Mouse (Mus musculus): ENCODE results near the gene Arsj. TPM values are rescaled to one million over a fixed set of nuclear protein-coding genes. Genes with fewer than 3 reads are reported as not detected.

Arsj gene
- polyA plus RNA-seq, 1 experiment from 2014 or later = 0.43 TPM

DNA sequence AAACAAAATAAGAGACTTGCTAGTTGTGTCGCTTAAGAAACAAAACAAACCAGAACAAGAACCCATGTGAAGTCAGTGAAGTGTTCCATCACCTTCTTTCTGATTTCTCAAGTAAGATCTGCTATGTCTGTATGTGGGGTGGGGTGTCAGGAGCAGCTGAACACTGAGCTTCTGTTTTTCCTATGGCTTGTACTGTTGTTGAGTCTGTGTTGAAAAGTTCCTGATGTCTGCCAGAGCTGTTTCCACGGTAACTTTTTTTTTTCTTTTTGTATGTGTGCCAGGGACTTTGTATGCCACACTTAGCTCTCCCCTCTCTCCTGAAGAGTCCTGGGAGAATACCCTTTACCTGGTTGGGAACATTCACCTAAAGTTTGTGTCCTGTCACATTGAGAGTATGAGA lies 34.0 kb downstream of the Arsj start:
- 61% methylated on average over 2 of the region's 2 CpGs for WGBS
- Histone ChIP-seq H3K4me1 (replicated peaks; ENCODE audit: control insufficient read depth, insufficient read depth, low read length) (no peaks in the 10 kb centered on the region), H3K27me3 (ENCODE audit: control insufficient read depth, insufficient read depth, low read length) (no peaks in the 10 kb centered on the region), H3K4me3 (replicated peaks; ENCODE audit: low read length) (no peak overlapping the region), H3K4me2 (replicated peaks) (no peak overlapping the region), H3K27ac (no peak overlapping the region), H3K9me3 (ENCODE audit: control insufficient read depth, low read length) (0 out of 2 replicates have a peak, but pooled peaks cover 3% of the 10 kb centered on the region), H3K9ac (no peak overlapping the region), H3K36me3 (replicated peaks; ENCODE audit: control insufficient read depth, insufficient read depth) (no peaks in the 10 kb centered on the region)
- DNase-seq (ENCODE audit: low spot score) (no peak), ATAC-seq (ENCODE audit: low FRiP score) (peak; percentile 64; the same call in 1 of the 2 replicates)

GRCm38 (mm10) chr3:126397985-126398630 lies 34.6 kb downstream of the Arsj start:
- no peak for ATAC-seq (ENCODE audit: low FRiP score)
- H3K27me3 ChIP-seq (ENCODE audit: control insufficient read depth, insufficient read depth, low read length) = no peaks in the 10 kb centered on the region
- 0 out of 2 replicates have a peak, but pooled peaks cover 3% of the 10 kb centered on the region for H3K9me3 ChIP-seq (ENCODE audit: control insufficient read depth, low read length)
- H3K27ac ChIP-seq = no peak overlapping the region
- DNase-seq (ENCODE audit: low spot score) = no peak
- H3K4me2 ChIP-seq (replicated peaks) = no peak overlapping the region
- H3K4me3 ChIP-seq (replicated peaks; ENCODE audit: low read length) = no peak overlapping the region
- WGBS = 76% methylated on average over 7 of the region's 7 CpGs
- no peaks in the 10 kb centered on the region for H3K36me3 ChIP-seq (replicated peaks; ENCODE audit: control insufficient read depth, insufficient read depth)
- no peaks in the 10 kb centered on the region for H3K4me1 ChIP-seq (replicated peaks; ENCODE audit: control insufficient read depth, insufficient read depth, low read length)
- H3K9ac ChIP-seq = no peak overlapping the region

GRCm38 (mm10) chr3:126400726-126401125 lies 37.2 kb downstream of the Arsj start:
- WGBS = 86% methylated on average over 4 of the region's 4 CpGs
- H3K9me3 ChIP-seq (ENCODE audit: control insufficient read depth, low read length) = 0 out of 2 replicates have a peak, but pooled peaks cover 3% of the 10 kb centered on the region

GRCm38 (mm10) chr3:126402836-126403235 lies 39.4 kb downstream of the Arsj start:
- no peak overlapping the region for H3K9ac ChIP-seq
- no peaks in the 10 kb centered on the region for H3K9me3 ChIP-seq (ENCODE audit: control insufficient read depth, low read length)
- H3K4me1 ChIP-seq (replicated peaks; ENCODE audit: control insufficient read depth, insufficient read depth, low read length) = no peaks in the 10 kb centered on the region
- no peaks in the 10 kb centered on the region for H3K27me3 ChIP-seq (ENCODE audit: control insufficient read depth, insufficient read depth, low read length)
- H3K4me3 ChIP-seq (replicated peaks; ENCODE audit: low read length) = no peak overlapping the region
- H3K36me3 ChIP-seq (replicated peaks; ENCODE audit: control insufficient read depth, insufficient read depth) = no peaks in the 10 kb centered on the region
- H3K4me2 ChIP-seq (replicated peaks) = no peak overlapping the region
- 24% methylated on average over 3 of the region's 3 CpGs for WGBS
- ATAC-seq (ENCODE audit: low FRiP score) (peak; percentile 65; the same call in 1 of the 2 replicates), DNase-seq (ENCODE audit: low spot score) (peak; percentile 78)
- no peak overlapping the region for H3K27ac ChIP-seq

More at GRCm38 (mm10) chr3:126400726-126401125, 37.2 kb downstream of the Arsj start:
- H3K4me1 ChIP-seq (replicated peaks; ENCODE audit: control insufficient read depth, insufficient read depth, low read length) = no peaks in the 10 kb centered on the region
- no peak for DNase-seq (ENCODE audit: low spot score)
- ATAC-seq (ENCODE audit: low FRiP score) = no peak
- no peak overlapping the region for H3K27ac ChIP-seq
- no peak overlapping the region for H3K4me3 ChIP-seq (replicated peaks; ENCODE audit: low read length)
- H3K27me3 ChIP-seq (ENCODE audit: control insufficient read depth, insufficient read depth, low read length) = no peaks in the 10 kb centered on the region
- H3K9ac ChIP-seq = no peak overlapping the region
- no peaks in the 10 kb centered on the region for H3K36me3 ChIP-seq (replicated peaks; ENCODE audit: control insufficient read depth, insufficient read depth)
- H3K4me2 ChIP-seq (replicated peaks) = no peak overlapping the region

GRCm38 (mm10) chr3:126404199-126404598 lies 40.7 kb downstream of the Arsj start:
- no peaks in the 10 kb centered on the region for H3K36me3 ChIP-seq (replicated peaks; ENCODE audit: control insufficient read depth, insufficient read depth)
- no peaks in the 10 kb centered on the region for H3K4me1 ChIP-seq (replicated peaks; ENCODE audit: control insufficient read depth, insufficient read depth, low read length)
- H3K9ac ChIP-seq = no peak overlapping the region
- no peaks in the 10 kb centered on the region for H3K9me3 ChIP-seq (ENCODE audit: control insufficient read depth, low read length)
- DNase-seq (ENCODE audit: low spot score) (no peak), ATAC-seq (ENCODE audit: low FRiP score) (no peak)
- no peak overlapping the region for H3K27ac ChIP-seq
- no peaks in the 10 kb centered on the region for H3K27me3 ChIP-seq (ENCODE audit: control insufficient read depth, insufficient read depth, low read length)
- H3K4me2 ChIP-seq (replicated peaks) = no peak overlapping the region
- WGBS = 92% methylated on average over 2 of the region's 2 CpGs
- H3K4me3 ChIP-seq (replicated peaks; ENCODE audit: low read length) = no peak overlapping the region

DNA sequence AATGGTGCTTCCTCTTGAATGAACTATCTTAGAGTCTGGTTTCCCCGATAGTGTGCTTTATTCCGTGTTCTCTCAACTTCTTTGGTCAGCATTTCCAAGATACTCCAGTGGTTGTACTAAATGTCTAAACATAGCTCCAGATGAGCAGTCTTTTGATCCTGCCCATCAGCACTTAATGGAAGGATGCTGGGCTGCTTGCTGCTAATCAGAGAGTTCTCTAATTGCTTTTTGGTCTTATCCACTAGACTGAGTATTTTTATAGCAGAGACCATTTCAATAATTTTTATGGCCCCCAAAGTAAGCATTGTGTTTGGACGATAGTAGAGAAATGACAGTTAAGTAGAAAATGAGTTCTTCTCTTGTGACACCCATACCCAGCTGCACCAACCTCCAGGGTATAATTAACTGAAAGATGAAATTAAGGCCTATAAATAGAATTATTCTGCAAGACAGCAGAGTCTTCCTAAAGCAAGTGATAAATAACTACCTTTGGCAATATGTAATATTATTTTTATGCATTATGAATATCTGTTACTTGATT lies 67.1 kb downstream of the Arsj start:
- no peak for ATAC-seq (ENCODE audit: low FRiP score)
- 86% methylated on average over 3 of the region's 3 CpGs for WGBS
- Histone ChIP-seq H3K4me1 (replicated peaks; ENCODE audit: control insufficient read depth, insufficient read depth, low read length) (no peaks in the 10 kb centered on the region), H3K36me3 (replicated peaks; ENCODE audit: control insufficient read depth, insufficient read depth) (no peaks in the 10 kb centered on the region), H3K9ac (no peak overlapping the region), H3K4me3 (replicated peaks; ENCODE audit: low read length) (no peak overlapping the region), H3K9me3 (ENCODE audit: control insufficient read depth, low read length) (no peaks in the 10 kb centered on the region), H3K27me3 (ENCODE audit: control insufficient read depth, insufficient read depth, low read length) (no peaks in the 10 kb centered on the region), H3K4me2 (replicated peaks) (no peak overlapping the region), H3K27ac (no peak overlapping the region)
- DNase-seq (ENCODE audit: low spot score) = no peak

- no peak overlapping the region for H3K27ac ChIP-seq
- no peaks in the 10 kb centered on the region for H3K27me3 ChIP-seq (ENCODE audit: control insufficient read depth, insufficient read depth, low read length)
- H3K4me2 ChIP-seq (replicated peaks) = no peak overlapping the region
- DNase-seq (ENCODE audit: low spot score) (no peak), ATAC-seq (ENCODE audit: low FRiP score) (no peak)
- WGBS = 85% methylated on average over 6 of the region's 6 CpGs
- H3K4me3 ChIP-seq (replicated peaks; ENCODE audit: low read length) = no peak overlapping the region
- H3K36me3 ChIP-seq (replicated peaks; ENCODE audit: control insufficient read depth, insufficient read depth) = no peaks in the 10 kb centered on the region
- no peak overlapping the region for H3K9ac ChIP-seq
- H3K9me3 ChIP-seq (ENCODE audit: control insufficient read depth, low read length) = no peaks in the 10 kb centered on the region
- H3K4me1 ChIP-seq (replicated peaks; ENCODE audit: control insufficient read depth, insufficient read depth, low read length) = no peaks in the 10 kb centered on the region
Measured at GRCm38 (mm10) chr3:126439331-126439730, 75.8 kb downstream of the Arsj start.

- Histone ChIP-seq H3K9ac (no peak overlapping the region), H3K4me1 (replicated peaks; ENCODE audit: control insufficient read depth, insufficient read depth, low read length) (no peaks in the 10 kb centered on the region), H3K27me3 (ENCODE audit: control insufficient read depth, insufficient read depth, low read length) (no peaks in the 10 kb centered on the region), H3K4me3 (replicated peaks; ENCODE audit: low read length) (no peak overlapping the region), H3K36me3 (replicated peaks; ENCODE audit: control insufficient read depth, insufficient read depth) (no peaks in the 10 kb centered on the region), H3K9me3 (ENCODE audit: control insufficient read depth, low read length) (no peaks in the 10 kb centered on the region), H3K4me2 (replicated peaks) (no peak overlapping the region), H3K27ac (no peak overlapping the region)
- 66% methylated on average over 6 of the region's 6 CpGs for WGBS
- no peak for ATAC-seq (ENCODE audit: low FRiP score)
- no peak for DNase-seq (ENCODE audit: low spot score)
Measured at GRCm38 (mm10) chr3:126449058-126449457, 85.6 kb downstream of the Arsj start.

GRCm38 (mm10) chr3:126449515-126449914 lies 86.0 kb downstream of the Arsj start:
- Histone ChIP-seq H3K4me3 (replicated peaks; ENCODE audit: low read length) (no peak overlapping the region), H3K27me3 (ENCODE audit: control insufficient read depth, insufficient read depth, low read length) (no peaks in the 10 kb centered on the region), H3K4me1 (replicated peaks; ENCODE audit: control insufficient read depth, insufficient read depth, low read length) (no peaks in the 10 kb centered on the region), H3K4me2 (replicated peaks) (no peak overlapping the region), H3K36me3 (replicated peaks; ENCODE audit: control insufficient read depth, insufficient read depth) (no peaks in the 10 kb centered on the region), H3K9ac (no peak overlapping the region), H3K9me3 (ENCODE audit: control insufficient read depth, low read length) (no peaks in the 10 kb centered on the region), H3K27ac (no peak overlapping the region)
- 45% methylated on average over 2 of the region's 2 CpGs for WGBS
- ATAC-seq (ENCODE audit: low FRiP score) (no peak), DNase-seq (ENCODE audit: low spot score) (no peak)

Measured in hindbrain, embryonic 14.5 days (tissue).